Mouse (Mus musculus): ENCODE results near the gene Il15.

DNA sequence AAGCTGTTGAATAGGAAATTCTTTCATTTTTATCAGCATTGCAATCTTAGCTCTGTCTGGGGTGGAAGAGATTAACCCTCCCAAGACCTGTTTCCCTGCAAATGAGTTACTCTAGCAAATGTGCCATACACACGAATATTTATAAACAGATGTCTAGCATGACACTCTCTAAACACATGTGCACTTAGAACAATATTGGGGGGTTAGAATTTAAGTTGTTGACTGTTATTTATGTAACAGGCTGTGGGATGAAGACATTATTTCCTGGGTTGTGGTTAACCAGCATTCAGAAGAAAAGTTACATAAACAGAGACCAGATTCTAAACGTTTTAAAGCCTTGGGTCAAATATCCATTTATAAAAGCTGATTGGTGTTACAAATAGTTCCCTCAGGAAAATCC lies 2.6 kb downstream of the Il15 start:
- TF ChIP-seq CTCF (IDR thresholded peaks at IDR 0.05; ENCODE audit: extremely low read depth, insufficient read depth, insufficient read length, insufficient replicate concordance) (no peak), POLR2A (IDR thresholded peaks at IDR 0.05; ENCODE audit: low read depth, low read length) (no peak)

Measured in spleen, adult 2 months (tissue).